Mouse (Mus musculus) lung, embryonic 14.5 days (tissue): ENCODE results near the gene Dot1l. TPM values are rescaled to one million over a fixed set of nuclear protein-coding genes. Genes with fewer than 3 reads are reported as not detected.

Experiments
- ATAC-seq: fragments of 200-750 bp; cut with Nextera tagmentation; 2 replicates; pipeline ENCODE4 v1.8.0; 2017; ENCODE audit warnings: mild to moderate bottlenecking, moderate TSS enrichment, moderate library complexity; ENCODE audit not compliant: insufficient read depth
- DNase-seq: peaks from one replicate; pipeline ENCODE4 v3.0.0-alpha.2; 2015
- H3K27ac ChIP-seq: fragments of 300-500 bp; sonication (generic); 2 replicates; pipeline ENCODE4 v1.5.1; 2014; ENCODE audit warnings: low read depth, mild to moderate bottlenecking, moderate library complexity
- H3K27me3 ChIP-seq: fragments of 300-500 bp; sonication (generic); 2 replicates; pipeline ENCODE4 v1.6.1; 2014; ENCODE audit warnings: low read length, control low read depth; ENCODE audit not compliant: insufficient read depth
- H3K36me3 ChIP-seq: fragments of 300-500 bp; sonication (generic); 2 replicates; pipeline ENCODE4 v1.6.1; 2014; ENCODE audit warnings: control low read depth; ENCODE audit not compliant: insufficient read depth
- H3K4me1 ChIP-seq: fragments of 300-500 bp; sonication (generic); 2 replicates; pipeline ENCODE4 v1.6.1; 2014; ENCODE audit warnings: antibody characterized with exemption, control low read depth; ENCODE audit not compliant: insufficient read depth
- H3K4me2 ChIP-seq: fragments of 300-500 bp; sonication (generic); 2 replicates; pipeline ENCODE4 v1.6.1; 2014; ENCODE audit warnings: mild to moderate bottlenecking
- H3K4me3 ChIP-seq: fragments of 300-500 bp; sonication (generic); 2 replicates; pipeline ENCODE4 v1.5.1; 2014; ENCODE audit warnings: low read depth, low read length
- H3K9ac ChIP-seq: fragments of 300-500 bp; sonication (generic); 2 replicates; pipeline ENCODE4 v1.6.1; 2014
- H3K9me3 ChIP-seq: fragments of 300-500 bp; sonication (generic); 2 replicates; pipeline ENCODE4 v1.6.1; 2016; ENCODE audit warnings: low read depth, low read length, control low read depth
- CTCF ChIP-seq: IDR thresholded peaks from 2 replicates; pipeline ENCODE4 v1.5.1; 2016; ENCODE audit warnings: antibody characterized with exemption, low read depth
- WGBS: fragments of 180-500 bp; shearing (Covaris S2); extraction: QIAGEN DNeasy Blood & Tissue Kit; methylation state at CpG from one replicate; pipeline ENCODE4 v1.1.7; 2014; 5-methylcytosine and 5-hydroxymethylcytosine counted together
- polyA plus RNA-seq: library from polyadenylated mRNA; unstranded; fragments of >200 nt; fragmentation: Nextera tagmentation; extraction: Ambion mirVana; gene quantifications from 2 replicates; pipeline ENCODE4 v1.2.1, GENCODE M21; 2014

The Dot1l gene
- polyA plus RNA-seq, 1 experiment from 2014 or later, result 29.1 TPM

DNA sequence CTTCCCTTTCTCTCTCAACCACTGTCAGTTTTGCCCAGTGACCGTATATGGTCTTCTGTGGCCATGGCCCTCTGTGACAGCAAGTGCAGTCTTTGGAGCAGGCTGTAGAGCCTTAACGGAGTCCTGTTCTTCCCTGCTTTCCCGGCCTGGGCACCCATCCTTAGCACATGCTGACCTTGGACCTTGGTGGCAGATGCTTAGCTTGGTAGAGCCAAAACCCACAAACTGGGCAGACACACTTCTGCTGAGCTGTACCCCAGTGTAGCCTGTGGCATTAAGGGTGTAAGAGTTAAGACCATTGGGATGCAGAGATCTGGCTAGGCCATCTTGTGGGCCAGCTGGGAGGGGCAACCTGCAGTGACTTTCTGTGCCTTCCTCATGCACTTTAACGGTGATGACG is 18.8 kb downstream of the Dot1l start:
- Histone ChIP-seq H3K27me3 (no peaks in the 10 kb centered on the region), H3K4me1 (no peaks in the 10 kb centered on the region), H3K27ac (peak overlapping the region; percentile 0; the same call in 1 of the 2 replicates), H3K9ac (no peak overlapping the region), H3K9me3 (no peaks in the 10 kb centered on the region), H3K4me3 (no peak overlapping the region), H3K36me3 (peaks cover 97% of the 10 kb centered on the region), H3K4me2 (no peak overlapping the region)
- DNase-seq (no peak), ATAC-seq (no peak)
- TF ChIP-seq CTCF, result no peak
- WGBS, result 78% methylated on average over 5 of the region's 5 CpGs

DNA sequence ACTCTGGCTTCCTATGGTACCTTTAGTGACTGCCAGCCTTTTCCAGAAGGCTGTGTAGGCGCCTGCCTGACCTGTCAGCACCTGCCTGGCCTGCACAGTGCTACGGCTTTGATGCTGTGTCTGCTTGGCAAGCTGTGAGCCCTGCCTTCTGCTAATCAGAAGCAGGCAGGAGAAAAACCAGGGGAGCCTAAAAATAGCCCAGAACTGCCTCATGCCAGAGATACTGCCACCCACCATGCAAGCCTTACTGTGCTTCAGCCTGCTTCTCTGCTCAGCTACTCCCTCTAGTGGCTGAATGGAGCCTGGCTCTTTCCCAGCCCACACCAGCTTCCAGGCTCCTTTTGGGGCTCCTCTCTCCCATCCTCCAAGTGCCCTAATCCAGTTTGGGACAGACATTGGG is 19.5 kb downstream of the Dot1l start:
- ATAC-seq (peak; percentile 83), DNase-seq (peak; percentile 81)
- Histone ChIP-seq H3K9me3 (no peaks in the 10 kb centered on the region), H3K4me1 (no peaks in the 10 kb centered on the region), H3K27ac (peak overlapping the region; percentile 0; the same call in 1 of the 2 replicates), H3K27me3 (no peaks in the 10 kb centered on the region), H3K36me3 (peaks cover 99% of the 10 kb centered on the region), H3K9ac (no peak overlapping the region), H3K4me2 (no peak overlapping the region), H3K4me3 (no peak overlapping the region)
- 42% methylated on average over 2 of the region's 2 CpGs for WGBS
- peak; percentile 89 for TF ChIP-seq CTCF

DNA sequence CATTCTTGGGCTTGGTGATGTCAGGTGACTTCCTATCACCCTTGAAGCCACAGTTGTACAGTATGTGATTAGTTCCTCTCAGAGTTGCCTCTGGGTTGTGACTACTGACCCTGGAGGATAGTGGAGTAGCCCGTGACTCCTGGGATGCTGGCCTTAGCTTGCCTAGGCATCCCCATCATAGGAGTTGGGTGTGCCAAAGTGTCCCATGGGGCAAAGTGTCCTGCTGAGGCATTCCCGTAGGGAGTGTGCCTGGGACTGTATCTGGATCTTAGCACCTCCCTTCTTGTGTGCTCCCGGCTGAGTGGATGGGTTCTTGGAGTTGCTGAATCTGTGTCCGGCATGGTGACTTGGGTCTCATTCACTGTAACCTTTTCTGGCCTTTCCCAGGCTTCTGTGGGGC is 20.0 kb downstream of the Dot1l start:
- H3K27me3 ChIP-seq, result no peaks in the 10 kb centered on the region
- DNase-seq (no peak), ATAC-seq (no peak)
- no peak overlapping the region for H3K4me3 ChIP-seq
- no peaks in the 10 kb centered on the region for H3K9me3 ChIP-seq
- peaks cover 99% of the 10 kb centered on the region for H3K36me3 ChIP-seq
- 86% methylated on average over 4 of the region's 4 CpGs for WGBS
- H3K4me2 ChIP-seq, result no peak overlapping the region
- H3K4me1 ChIP-seq, result no peaks in the 10 kb centered on the region
- no peak for TF ChIP-seq CTCF
- no peak overlapping the region for H3K9ac ChIP-seq
- no peak overlapping the region for H3K27ac ChIP-seq

DNA sequence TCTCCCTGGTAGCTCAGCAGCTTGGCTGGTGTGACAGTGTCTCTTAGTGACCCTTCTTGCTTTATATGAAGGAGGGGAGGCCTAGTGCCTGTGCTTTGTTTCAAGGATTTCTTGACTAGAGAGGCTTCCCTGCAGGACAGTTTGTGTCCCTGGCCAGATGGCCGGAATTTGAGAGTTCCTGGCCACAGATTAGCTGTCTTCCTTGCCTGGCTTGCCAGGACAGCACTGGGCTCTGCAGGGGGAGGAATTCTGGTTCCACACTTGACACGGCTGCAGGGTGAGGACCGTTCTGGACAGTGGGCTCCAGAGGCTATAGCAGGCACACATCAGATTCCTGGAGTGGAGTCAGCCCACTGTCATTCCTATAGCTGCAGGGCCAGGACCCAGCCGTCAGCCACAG is 20.7 kb downstream of the Dot1l start:
- no peak for DNase-seq
- Histone ChIP-seq H3K27ac (no peak overlapping the region), H3K4me2 (no peak overlapping the region), H3K36me3 (peaks cover 99% of the 10 kb centered on the region), H3K27me3 (no peaks in the 10 kb centered on the region), H3K4me3 (no peak overlapping the region), H3K4me1 (no peaks in the 10 kb centered on the region), H3K9ac (no peak overlapping the region), H3K9me3 (no peaks in the 10 kb centered on the region)
- 83% methylated on average over 4 of the region's 4 CpGs for WGBS
- no peak for TF ChIP-seq CTCF
- no peak for ATAC-seq

DNA sequence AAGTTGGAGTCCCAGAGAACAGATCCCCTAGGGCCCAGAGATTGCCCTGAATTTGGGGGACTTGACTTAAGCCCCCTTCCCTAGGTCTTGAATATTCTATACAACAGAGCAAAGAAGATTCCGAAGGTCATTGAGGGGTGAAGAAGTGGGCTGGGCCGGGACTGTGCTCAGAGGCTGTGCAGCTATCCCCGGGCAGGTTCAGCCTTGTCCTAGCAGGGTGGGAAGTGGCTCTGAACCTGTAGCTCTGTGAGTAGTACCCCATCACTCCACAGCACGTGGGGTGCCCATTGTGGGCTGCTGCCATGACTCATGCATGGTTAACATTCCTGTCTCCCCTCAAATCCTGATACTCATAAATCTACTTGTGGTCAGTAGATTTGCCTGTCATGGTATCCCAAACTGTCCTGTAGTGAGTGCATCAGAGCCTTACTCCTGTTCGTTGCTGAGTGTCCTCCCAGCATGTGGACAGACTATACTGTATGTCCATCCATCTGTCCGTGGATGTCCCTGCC is 21.4 kb downstream of the Dot1l start:
- Histone ChIP-seq H3K4me1 (no peaks in the 10 kb centered on the region), H3K9me3 (no peaks in the 10 kb centered on the region), H3K4me3 (no peak overlapping the region), H3K9ac (no peak overlapping the region), H3K27ac (no peak overlapping the region), H3K27me3 (no peaks in the 10 kb centered on the region), H3K36me3 (peaks cover 99% of the 10 kb centered on the region), H3K4me2 (no peak overlapping the region)
- TF ChIP-seq CTCF, result no peak
- WGBS, result 83% methylated on average over 6 of the region's 6 CpGs
- DNase-seq (no peak), ATAC-seq (no peak)

DNA sequence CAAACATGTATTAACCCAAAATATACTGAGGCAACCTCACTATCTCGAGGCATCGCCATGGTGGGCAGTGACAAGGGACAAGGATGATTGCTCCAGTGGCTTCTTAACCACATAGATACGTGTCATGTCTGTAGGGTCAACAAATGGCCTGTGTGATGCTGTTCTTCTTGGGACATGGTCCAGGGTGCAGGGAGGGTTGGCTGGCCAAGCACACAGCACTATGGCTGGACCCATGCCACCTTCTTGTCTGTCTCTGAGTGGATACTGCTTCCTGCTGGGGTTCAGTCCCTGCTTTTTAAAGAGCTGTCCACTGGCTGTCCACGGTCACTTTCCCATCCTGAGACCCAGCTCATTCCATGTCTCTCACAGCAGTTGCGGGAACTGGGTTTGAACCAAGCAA is 22.1 kb downstream of the Dot1l start:
- no peak for ATAC-seq
- 89% methylated on average over 5 of the region's 5 CpGs for WGBS
- TF ChIP-seq CTCF, result no peak
- Histone ChIP-seq H3K27ac (no peak overlapping the region), H3K4me3 (no peak overlapping the region), H3K9ac (no peak overlapping the region), H3K4me1 (no peaks in the 10 kb centered on the region), H3K9me3 (no peaks in the 10 kb centered on the region), H3K4me2 (no peak overlapping the region), H3K36me3 (peaks cover 99% of the 10 kb centered on the region), H3K27me3 (no peaks in the 10 kb centered on the region)
- DNase-seq, result no peak

DNA sequence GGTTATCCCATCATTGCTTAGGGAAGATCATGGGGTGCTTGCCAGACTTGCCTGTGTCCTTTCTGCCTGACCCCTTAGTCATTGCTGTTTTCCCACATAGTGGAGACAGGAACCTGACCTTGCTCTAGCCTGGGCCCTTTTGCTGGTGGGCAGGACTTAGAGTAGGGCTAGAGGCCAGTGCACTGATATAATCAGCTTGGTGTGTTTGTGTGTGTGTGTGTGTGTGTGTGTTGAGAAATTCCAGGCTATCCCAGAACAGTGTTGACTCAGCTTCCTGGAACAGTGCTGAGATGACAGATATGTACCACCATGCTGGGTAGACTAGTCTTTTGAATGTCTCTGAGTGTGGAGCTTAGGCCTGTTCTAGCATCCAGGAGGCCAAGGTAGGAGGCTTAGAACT is 24.6 kb downstream of the Dot1l start:
- no peak overlapping the region for H3K4me3 ChIP-seq
- no peak overlapping the region for H3K9ac ChIP-seq
- no peaks in the 10 kb centered on the region for H3K4me1 ChIP-seq
- H3K27me3 ChIP-seq, result no peaks in the 10 kb centered on the region
- H3K4me2 ChIP-seq, result no peak overlapping the region
- no peak for ATAC-seq
- H3K27ac ChIP-seq, result no peak overlapping the region
- no peak for TF ChIP-seq CTCF
- peaks cover 100% of the 10 kb centered on the region for H3K36me3 ChIP-seq
- no peaks in the 10 kb centered on the region for H3K9me3 ChIP-seq
- DNase-seq, result no peak

DNA sequence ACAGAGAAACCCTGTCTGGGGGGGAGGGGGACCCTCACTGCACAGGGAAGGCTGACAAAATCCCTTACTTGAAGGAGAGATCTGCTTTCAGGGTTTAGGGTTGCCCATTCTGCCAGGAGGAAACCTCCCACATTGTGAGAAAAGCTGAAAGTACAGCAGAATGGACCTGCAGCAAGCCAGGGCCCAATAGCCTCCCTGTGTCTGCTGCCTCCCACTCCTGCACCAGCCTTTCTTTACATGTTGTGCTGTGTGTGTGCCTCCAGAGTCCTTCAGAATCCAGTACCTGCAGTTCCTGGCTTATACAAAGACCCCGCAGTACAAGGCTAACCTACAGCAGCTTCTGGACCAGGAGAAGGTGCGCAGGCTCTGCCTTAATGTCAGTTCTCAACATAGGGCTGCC is 29.3 kb downstream of the Dot1l start:
- 97% methylated on average over 2 of the region's 2 CpGs for WGBS
- H3K27ac ChIP-seq, result no peak overlapping the region
- ATAC-seq (no peak), DNase-seq (no peak)
- no peaks in the 10 kb centered on the region for H3K4me1 ChIP-seq
- peaks cover 100% of the 10 kb centered on the region for H3K36me3 ChIP-seq
- no peak for TF ChIP-seq CTCF
- H3K9me3 ChIP-seq, result no peaks in the 10 kb centered on the region
- no peak overlapping the region for H3K9ac ChIP-seq
- H3K4me2 ChIP-seq, result no peak overlapping the region
- H3K4me3 ChIP-seq, result no peak overlapping the region
- no peaks in the 10 kb centered on the region for H3K27me3 ChIP-seq
